Mouse (Mus musculus): ENCODE data around the gene Luc7l2. TPM values are rescaled to one million over a fixed set of nuclear protein-coding genes. Genes with fewer than 3 reads are reported as not detected.

Gene Luc7l2
- total and polyA plus RNA-seq, 3 experiments: 51.8 to 129 (median 118) TPM

- peak; percentile 100 for DNase-seq (ENCODE audit: low read depth, low spot score)
- Histone ChIP-seq H3K27ac (ENCODE audit: control insufficient read depth, low read depth, low read length) (peak overlapping the region; percentile 76), H3K27me3 (ENCODE audit: control insufficient read depth in 1 of 2, insufficient read depth in 2 of 2, low read length in 2 of 2) (no peaks in the 10 kb centered on the region), H3K4me1 (ENCODE audit: control insufficient read depth in 1 of 2, insufficient read depth in 2 of 2, low read length in 2 of 2) (peaks cover 12 to 21% of the 10 kb centered on the region in 2 experiments), H3K4me3 (ENCODE audit: control insufficient read depth in 1 of 2, insufficient read depth in 1 of 2, low read depth in 2 of 2, low read length in 2 of 2) (peak overlapping the region; percentile 73 to 92), H3K9me3 (replicated peaks; ENCODE audit: insufficient read depth, low read length) (no peaks in the 10 kb centered on the region), H3K9ac (ENCODE audit: control insufficient read depth, low read depth, low read length, poor library complexity, severe bottlenecking) (peak overlapping the region; percentile 80), H3K36me3 (ENCODE audit: control insufficient read depth in 1 of 2, insufficient read depth in 2 of 2, low read length in 2 of 2) (peaks cover 29 to 36% of the 10 kb centered on the region in 2 experiments), H3K79me2 (ENCODE audit: control insufficient read depth, insufficient read depth, low read length, poor library complexity) (peaks cover 37% of the 10 kb centered on the region)
- TF ChIP-seq ELF1 (IDR thresholded peaks at IDR 0.05; ENCODE audit: low read depth, low read length): 0 out of 2 replicates have a peak, but pooled peaks have one; percentile 4
- TF ChIP-seq SMC3 (IDR thresholded peaks at IDR 0.05; ENCODE audit: low read depth, low read length): no peak
- TF ChIP-seq TBP (IDR thresholded peaks at IDR 0.05; ENCODE audit: low read depth, low read length): peak; percentile 67
- TF ChIP-seq POLR2AphosphoS5 (IDR thresholded peaks at IDR 0.05; ENCODE audit: borderline replicate concordance, low read depth, low read length): no peak
- TF ChIP-seq POLR2AphosphoS2 (IDR thresholded peaks at IDR 0.05; ENCODE audit: low read length): no peak
- TF ChIP-seq MYB (IDR thresholded peaks at IDR 0.05; ENCODE audit: low read depth, low read length): no peak
- TF ChIP-seq GABPA (IDR thresholded peaks at IDR 0.05; ENCODE audit: low read depth, low read length): no peak
- no peak for TF ChIP-seq BHLHE40 (IDR thresholded peaks at IDR 0.05; ENCODE audit: borderline replicate concordance, low read depth, low read length)
- peak; percentile 91 for TF ChIP-seq ZNF384 (IDR thresholded peaks at IDR 0.05; ENCODE audit: low read depth, low read length)
- TF ChIP-seq EP300 (IDR thresholded peaks at IDR 0.05; ENCODE audit: low read depth in 1 of 2, low read length in 2 of 2): no peak
- peak; percentile 84; the same call in 1 of the 2 replicates for TF ChIP-seq E2F4 (IDR thresholded peaks at IDR 0.05; ENCODE audit: borderline replicate concordance, low read depth, low read length)
- peak; percentile 12; the same call in 1 of the 2 replicates for TF ChIP-seq KAT2A (conservative IDR thresholded peaks at IDR 0.05; ENCODE audit: low read depth, low read length)
- TF ChIP-seq NRF1 (IDR thresholded peaks at IDR 0.05; ENCODE audit: insufficient read depth, low read depth, low read length, poor library complexity, severe bottlenecking): peak; percentile 58
- peak; percentile 26; the same call in 1 of the 2 replicates for TF ChIP-seq ZC3H11A (IDR thresholded peaks at IDR 0.05; ENCODE audit: low read depth, low read length)
- no peak for TF ChIP-seq RCOR1 (IDR thresholded peaks at IDR 0.05; ENCODE audit: low read depth, low read length)
- TF ChIP-seq CHD2 (IDR thresholded peaks at IDR 0.05; ENCODE audit: low read length): no peak
- peak in 1 of 2 experiments; percentile 29; a peak in 1 of 4 replicates for TF ChIP-seq POLR2A (IDR thresholded peaks at IDR 0.05; ENCODE audit: control insufficient read depth in 1 of 2, insufficient read depth in 1 of 2, low read depth in 1 of 2, low read length in 2 of 2, poor library complexity in 1 of 2)
- no peak for TF ChIP-seq ZKSCAN1 (IDR thresholded peaks at IDR 0.05; ENCODE audit: low read depth, low read length)
- TF ChIP-seq MYC (IDR thresholded peaks at IDR 0.05; ENCODE audit: low read depth, low read length): no peak; the same call in 1 of the 2 replicates
- no peak for TF ChIP-seq TAL1 (IDR thresholded peaks at IDR 0.05; ENCODE audit: low read length)
- peak; percentile 83; the same call in 1 of the 2 replicates for TF ChIP-seq MAZ (IDR thresholded peaks at IDR 0.05; ENCODE audit: low read depth, low read length)
- TF ChIP-seq SIN3A (IDR thresholded peaks at IDR 0.05; ENCODE audit: low read length): peak; percentile 96
- TF ChIP-seq USF1 (IDR thresholded peaks at IDR 0.05; ENCODE audit: low read depth, low read length): no peak
- TF ChIP-seq MXI1 (IDR thresholded peaks at IDR 0.05; ENCODE audit: low read depth, low read length): peak; percentile 90; the same call in 1 of the 2 replicates
- TF ChIP-seq MAX (IDR thresholded peaks at IDR 0.05; ENCODE audit: low read length): peak; percentile 16
- TF ChIP-seq MAFK (IDR thresholded peaks at IDR 0.05; ENCODE audit: borderline replicate concordance, low read depth, low read length): no peak
- no peak for TF ChIP-seq GATA1 (IDR thresholded peaks at IDR 0.05; ENCODE audit: low read depth, low read length)
- TF ChIP-seq RAD21 (IDR thresholded peaks at IDR 0.05; ENCODE audit: low read depth, low read length): no peak
- TF ChIP-seq CTCF (IDR thresholded peaks at IDR 0.05 in 2 of 3, conservative IDR thresholded peaks at IDR 0.05 in 1 of 3; ENCODE audit: control insufficient read depth in 1 of 3, insufficient read depth in 1 of 3, low read depth in 2 of 3, low read length in 3 of 3, poor library complexity in 1 of 3, severe bottlenecking in 1 of 3): no peak
- TF ChIP-seq USF2 (IDR thresholded peaks at IDR 0.05; ENCODE audit: borderline replicate concordance in 1 of 2, insufficient read depth in 1 of 2, low read depth in 1 of 2, low read length in 2 of 2): no peak
- TF ChIP-seq UBTF (IDR thresholded peaks at IDR 0.05; ENCODE audit: borderline replicate concordance, insufficient read depth, low read depth, low read length): no peak
- TF ChIP-seq TCF12 (IDR thresholded peaks at IDR 0.05; ENCODE audit: low read depth, low read length): peak; percentile 34; the same call in 1 of the 2 replicates
- TF ChIP-seq MEF2A (IDR thresholded peaks at IDR 0.05; ENCODE audit: extremely low read depth, insufficient replicate concordance, low read depth, low read length, poor library complexity, severe bottlenecking): no peak
- peak; percentile 98 for TF ChIP-seq CHD1 (IDR thresholded peaks at IDR 0.05; ENCODE audit: low read depth, low read length)
- no peak for TF ChIP-seq JUND (IDR thresholded peaks at IDR 0.05; ENCODE audit: low read depth, low read length)
- peak; percentile 69; the same call in 1 of the 2 replicates for TF ChIP-seq HCFC1 (IDR thresholded peaks at IDR 0.05; ENCODE audit: low read depth, low read length)
Observed at GRCm38 (mm10) chr6:38551989-38552635, 978 bp downstream of the Luc7l2 start.
